Mouse (Mus musculus) left cerebral cortex, postnatal 25 days (tissue): Measurements from ENCODE around the gene Lrtm1. TPM values are rescaled to one million over a fixed set of nuclear protein-coding genes. Genes with fewer than 3 reads are reported as not detected.

Experiments
- DNase-seq, 2 experiments: peaks; one replicate each; pipeline ENCODE4 v3.0.0; 2022; ENCODE audit warnings: low spot score in 2 of 2, mixed read lengths in 1 of 2
- intact Hi-C: fragments of 180-260 bp; cut with DNase I; formaldehyde crosslinking; loops from one replicate; pipeline ENCODE4 v1.15.1; 2025
- total RNA-seq, 2 experiments: library from RNA; stranded (reverse); gene quantifications; 2 replicates each; pipeline ENCODE4 v1.2.3; 2021

Gene Lrtm1
- total RNA-seq, 2 experiments from 2014 or later = not detected

DNA sequence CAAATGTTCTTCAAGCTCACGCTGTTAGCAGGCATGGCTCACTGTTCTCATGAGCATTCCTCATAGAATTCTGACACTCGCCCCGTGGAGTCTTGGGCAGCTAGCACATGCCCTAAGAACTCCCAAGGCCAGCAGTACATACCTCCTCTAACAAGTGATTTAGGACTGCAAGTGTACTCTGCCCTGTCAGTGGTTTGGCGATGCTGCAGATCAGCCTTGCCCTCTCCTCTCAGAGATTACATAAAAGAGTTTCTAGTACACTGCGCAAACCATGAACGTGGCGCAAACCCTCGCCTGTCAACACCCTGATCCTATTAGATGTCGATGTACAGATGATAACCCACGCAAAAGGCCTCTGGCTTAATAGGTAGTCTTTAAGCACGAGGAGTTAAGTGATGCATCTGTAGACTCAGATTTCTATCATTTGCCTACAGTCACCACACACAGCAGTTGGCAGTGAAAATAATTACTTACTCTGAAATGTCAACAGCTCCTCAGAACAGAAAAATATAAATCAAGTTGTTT, 11.9 kb downstream of the Lrtm1 start:
- DNase-seq = no peak

DNA sequence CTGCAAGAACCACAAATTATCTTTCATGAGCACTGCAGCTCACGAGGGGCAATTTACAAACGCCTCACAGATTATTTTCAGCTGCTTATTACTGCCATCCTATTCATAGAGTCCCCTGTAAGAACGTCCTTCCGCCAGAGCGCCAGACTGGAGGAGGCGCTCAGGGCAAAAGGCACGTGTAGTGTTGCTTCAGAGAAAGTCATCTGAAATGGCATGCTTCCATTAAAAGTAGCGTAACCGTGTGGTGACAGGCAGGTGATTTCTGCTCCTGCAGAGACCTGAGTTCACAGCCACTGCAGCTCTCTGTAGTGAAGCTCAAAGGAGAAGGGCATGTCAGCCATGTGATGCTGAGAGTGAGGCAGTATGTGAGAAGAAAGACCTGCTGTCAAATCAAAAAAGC, 12.5 kb downstream of the Lrtm1 start:
- DNase-seq = peak; percentile 9 to 20
- intact Hi-C loops = no loop called here

More for the DNA sequence above, 11.9 kb downstream of the Lrtm1 start:
- intact Hi-C loops = no loop called here

DNA sequence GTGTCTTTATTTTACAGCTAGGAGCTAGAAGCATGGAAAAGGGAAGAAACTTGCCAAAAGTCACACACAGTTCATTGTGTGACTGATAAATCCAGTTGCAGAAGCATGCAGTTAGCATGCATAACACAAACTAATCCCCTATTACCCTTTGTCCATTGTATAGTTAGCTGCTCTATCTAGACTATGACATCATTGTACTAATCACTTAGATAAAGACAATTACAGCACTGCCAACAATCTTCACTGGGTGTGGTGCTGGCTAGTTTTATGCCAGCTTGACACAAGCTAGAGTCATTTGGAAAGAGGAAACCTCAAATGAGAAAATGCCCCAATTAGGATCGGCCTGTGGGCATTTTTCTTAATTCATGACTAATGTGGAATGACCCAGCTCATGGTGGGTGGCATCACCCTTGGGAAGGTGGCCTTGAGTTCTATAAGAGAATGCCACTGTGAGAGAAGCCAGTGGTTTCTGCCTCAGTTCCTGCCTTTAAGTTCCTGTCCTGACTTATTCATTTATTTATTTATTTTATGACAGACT, 13.9 kb downstream of the Lrtm1 start:
- intact Hi-C loops = no loop called here
- DNase-seq = no peak

DNA sequence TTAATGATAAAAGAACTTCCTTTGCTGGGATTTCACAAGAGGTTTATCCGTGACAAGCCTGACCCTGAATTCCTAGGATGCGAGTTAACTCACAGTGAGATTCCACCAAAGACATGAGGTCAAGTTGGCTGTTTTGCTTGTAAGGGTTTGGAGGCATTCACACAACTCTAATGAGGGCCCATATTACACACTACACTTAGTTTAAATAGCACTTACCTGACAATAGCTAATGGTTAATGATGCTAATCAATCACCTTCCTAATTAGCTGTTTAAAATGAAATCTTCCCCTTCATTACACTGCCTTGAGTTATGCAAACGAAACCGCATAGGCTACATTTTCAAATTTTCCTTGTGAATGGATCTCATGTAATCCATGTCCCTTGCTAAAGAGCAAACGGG, 20.2 kb downstream of the Lrtm1 start:
- no peak for DNase-seq
- intact Hi-C loops = no loop called here

DNA sequence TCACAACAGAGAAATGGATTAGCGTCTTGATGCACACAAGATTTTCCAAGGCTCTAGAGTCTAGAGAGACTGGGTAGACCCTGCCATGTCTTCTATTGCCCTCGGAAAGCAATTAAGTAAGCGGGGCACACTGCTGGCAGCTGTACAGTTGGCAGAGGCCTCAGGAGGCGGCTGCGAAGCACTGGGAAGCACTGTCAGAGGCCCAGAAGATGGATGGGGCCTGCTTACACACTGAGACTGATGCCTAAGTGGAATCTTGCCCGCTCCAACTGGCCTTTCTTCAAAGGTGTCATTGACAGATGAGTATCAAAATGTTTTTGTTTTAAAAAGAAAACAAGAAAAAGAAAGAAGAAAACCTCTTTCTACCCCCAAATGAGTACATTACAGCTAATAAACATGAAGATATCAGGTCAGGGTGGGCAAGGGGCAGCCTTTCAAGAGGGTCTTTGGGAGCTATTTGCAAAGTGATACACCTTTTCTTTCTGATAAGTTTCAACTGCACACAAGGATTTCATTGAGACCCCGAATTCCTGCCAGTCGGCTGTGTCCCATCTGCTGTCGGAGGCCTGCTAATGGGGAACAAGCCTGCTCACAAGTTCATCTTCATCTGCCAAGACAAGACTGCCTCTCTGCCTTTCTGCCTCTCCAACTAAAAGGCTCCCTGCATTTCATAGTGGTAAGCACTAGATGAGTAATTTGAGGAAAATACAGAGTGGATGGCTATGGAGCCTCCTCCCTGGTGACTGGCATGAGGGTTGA, 22.8 kb downstream of the Lrtm1 start:
- DNase-seq = peak in 1 of 2 experiments; percentile 46
- intact Hi-C loops = no loop called here

DNA sequence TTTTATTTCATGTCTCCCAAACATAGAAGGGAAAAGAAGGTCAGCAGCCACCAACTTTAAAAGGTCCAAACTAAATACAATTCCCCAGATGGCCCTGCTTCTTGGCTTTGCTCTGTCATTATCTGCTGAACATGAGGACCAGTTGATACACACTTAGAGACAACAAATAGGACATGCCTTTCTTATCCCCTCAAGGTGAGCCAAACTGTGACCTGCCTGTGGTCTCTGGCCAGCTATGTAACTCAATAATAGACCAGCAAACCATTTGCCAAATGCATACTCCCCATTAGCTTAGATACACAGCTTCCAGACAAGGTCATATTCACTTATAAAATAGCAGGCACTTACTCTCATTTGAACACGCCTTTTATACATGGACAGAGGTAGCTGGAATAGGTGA, 23.5 kb downstream of the Lrtm1 start:
- intact Hi-C loops = no loop called here
- DNase-seq = no peak

DNA sequence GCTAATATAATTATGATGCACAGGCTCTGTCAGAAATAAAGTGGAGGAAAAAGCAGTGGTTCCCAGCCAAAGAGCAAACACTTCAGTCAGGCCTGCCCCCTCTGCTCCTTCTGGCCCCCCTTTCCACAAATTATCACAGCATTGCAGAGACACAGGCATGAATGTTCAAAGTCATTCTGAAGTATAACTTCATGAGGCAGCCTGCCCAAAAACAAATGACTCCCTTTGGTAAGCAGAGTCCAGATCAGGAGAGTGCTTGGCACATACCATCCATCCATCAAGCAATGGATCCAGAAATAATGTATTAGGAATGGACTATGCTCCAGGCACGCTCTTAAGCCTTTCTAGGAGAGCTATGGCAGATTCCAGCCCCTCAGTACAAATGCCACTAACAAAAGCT, 24.3 kb downstream of the Lrtm1 start:
- intact Hi-C loops = no loop called here
- no peak for DNase-seq

DNA sequence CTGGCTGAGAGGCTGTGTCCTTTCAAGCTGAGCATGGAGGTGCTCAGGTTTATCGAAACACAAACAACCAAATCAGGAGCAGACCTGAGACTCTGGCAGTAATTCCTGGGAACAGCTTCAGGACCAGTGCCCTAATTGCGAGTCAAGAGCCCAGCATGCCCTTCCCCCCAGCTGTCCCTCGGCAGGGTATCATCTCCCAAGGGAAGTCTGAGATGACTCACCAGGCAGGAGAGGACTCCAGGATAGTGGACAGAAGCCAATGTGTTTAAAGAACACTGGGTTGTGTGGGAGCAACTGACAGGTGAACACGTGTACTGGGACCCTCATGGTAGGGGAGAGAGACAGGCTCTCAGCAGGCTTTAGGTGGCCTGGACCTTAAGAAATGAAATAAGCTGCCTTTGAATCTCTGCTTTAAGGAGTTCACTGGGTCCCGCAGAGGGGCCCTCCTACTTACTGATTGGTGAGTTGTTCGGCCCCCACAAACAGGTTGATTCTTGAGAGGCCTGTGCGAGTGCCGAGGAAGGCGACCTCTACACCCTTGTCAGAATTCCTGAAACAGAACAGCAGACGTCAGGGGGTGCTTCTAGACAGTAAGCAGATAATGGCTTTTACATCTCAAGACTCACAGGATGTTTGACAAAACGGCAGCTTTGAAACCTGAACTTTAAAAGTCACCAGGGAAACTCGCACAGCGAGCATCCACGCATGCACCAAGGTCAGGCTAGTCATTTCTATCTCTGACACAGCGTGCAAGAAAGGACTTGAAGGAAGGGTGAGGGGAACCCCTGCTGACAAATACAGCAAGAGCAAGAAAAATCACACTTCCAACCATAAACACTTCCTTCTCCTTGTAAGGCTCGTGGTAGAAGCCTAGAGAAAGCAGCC, 34.2 kb downstream of the Lrtm1 start:
- intact Hi-C loops = no loop called here
- DNase-seq = no peak

DNA sequence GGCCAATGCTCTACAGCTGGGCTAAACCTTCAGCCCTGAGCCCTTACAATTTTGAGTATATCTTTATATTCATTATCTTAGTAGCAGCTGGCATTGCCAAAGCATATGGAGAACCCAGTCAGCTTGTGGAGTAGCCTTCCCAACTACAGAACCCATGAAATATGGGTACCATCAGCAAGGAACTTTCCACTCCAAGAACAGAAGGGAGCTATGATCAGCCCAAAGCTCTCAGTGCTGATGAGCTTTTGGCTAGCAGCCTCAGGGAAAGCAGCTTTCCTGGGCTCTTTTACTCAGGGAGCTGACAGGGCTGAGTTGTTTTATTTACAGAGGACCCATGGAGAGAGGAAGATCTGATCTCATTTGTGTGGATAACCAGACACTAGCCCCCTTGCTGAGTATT, 42.7 kb downstream of the Lrtm1 start:
- intact Hi-C loops = no loop called here

DNA sequence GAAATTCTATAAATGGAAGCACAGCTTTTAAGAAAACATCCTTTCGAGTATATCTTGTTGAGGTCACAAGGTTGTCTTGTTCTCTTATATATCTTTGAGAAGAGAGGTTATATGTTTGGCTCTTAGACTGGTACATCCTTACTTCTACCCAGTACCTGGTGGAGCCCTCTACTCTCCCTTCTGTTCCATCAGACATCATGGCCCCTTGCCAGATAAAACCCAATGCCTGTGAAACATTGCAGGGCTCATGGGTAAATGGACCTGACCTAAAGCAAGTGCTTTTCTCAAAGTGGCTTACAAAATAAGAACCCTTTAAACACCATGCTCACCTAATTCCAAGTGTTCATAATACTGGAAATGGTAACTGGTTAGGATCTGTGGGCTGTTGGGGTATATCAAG, 43.5 kb downstream of the Lrtm1 start:
- intact Hi-C loops = no loop called here
- DNase-seq = no peak

More for the DNA sequence above, 42.7 kb downstream of the Lrtm1 start:
- no peak for DNase-seq

DNA sequence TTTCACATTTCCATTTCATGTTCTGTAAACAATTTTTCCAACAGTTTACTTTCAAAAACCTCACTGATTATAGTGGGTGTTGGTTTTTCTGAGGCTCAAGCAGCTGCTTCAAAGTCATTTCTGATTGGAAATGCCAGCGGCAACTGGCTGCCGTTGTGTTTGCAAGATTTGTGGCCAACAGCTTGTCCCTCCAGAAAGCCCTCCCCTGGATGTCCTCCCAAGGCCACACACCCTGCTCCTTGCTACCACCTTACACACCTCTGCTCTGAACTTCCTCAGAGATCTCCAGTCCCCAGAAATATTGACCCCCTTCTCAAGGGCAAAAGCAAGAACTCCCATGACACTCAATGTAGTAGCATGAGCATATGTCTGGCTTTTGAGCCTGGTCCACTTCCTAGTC, 44.7 kb downstream of the Lrtm1 start:
- intact Hi-C loops = no loop called here
- no peak for DNase-seq

DNA sequence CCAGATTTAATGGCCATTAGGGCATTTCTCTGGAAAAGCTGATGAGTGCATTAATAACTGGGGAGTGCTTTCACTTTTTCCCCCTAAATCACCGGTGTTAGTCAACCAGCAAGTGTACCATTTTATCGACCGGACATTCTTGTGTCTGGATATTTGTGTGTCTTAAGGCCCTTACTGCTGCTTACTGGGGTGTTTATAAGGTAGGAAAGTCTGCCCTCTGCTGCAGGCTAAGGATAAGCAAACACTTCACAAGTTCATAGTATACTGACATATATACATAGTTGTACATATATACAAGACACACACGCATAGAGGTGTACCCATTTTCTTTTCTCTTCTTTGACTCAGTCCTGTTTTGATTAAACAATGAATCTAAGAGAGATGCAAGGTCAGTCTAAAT, 55.7 kb downstream of the Lrtm1 start:
- DNase-seq = no peak
- intact Hi-C loops = no loop called here

DNA sequence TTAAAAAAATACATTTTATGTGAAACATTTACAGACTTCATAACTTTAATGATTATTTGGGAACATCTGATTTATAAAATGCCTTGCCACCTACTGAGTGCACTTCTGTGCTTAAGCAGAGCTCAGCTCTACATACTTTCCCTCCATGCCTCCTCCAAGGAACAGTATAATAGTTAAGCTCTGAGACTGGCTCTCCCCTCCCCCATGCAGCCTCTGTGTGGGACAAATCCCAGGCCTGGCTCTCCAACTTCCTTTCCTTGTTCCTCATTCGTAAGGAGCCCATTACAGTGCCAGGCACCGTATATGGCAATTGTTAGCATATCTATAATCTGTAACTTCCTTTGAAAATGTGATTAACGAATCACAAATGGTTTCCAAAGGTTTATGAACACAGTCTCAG, 59.4 kb downstream of the Lrtm1 start:
- DNase-seq = no peak
- intact Hi-C loops = no loop called here

DNA sequence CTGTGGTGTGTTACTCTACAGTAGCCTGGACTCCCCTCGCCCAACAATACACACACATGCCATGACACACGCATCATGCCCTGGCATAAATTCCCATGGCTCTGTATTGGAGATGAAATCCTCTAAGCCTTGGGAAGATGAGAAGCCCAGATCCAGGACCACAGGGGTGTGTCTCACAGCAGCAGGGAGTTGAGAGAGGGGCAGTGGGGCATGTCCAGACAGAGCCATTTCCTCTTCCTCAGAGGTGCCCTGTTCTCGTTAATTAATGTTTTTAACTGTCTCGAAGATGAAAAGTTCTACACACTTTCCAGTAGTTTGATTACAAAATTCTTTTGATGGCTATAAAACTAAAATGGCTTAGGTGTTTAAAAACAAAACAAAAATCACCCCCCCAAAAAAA, 62.2 kb downstream of the Lrtm1 start:
- no peak for DNase-seq
- intact Hi-C loops = no loop called here

DNA sequence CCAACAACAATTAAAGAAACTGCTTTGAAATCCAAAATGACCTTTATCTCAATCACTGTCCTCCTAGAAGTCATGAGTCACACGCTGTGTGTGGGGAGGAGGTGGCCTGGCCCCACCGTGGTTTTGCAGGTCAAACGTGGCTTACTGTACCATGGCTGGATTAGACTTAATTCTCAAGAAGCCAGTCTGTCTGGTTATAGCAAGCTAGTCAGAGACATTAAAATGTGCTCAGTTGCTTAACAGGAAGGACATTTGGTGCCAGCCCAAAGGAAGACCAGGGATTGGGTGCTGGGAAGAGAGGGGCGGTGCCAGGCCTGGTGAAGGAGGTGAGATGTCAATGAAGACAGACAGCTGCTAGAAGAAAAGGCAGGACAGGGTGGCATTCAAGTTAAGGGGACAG, 62.6 kb downstream of the Lrtm1 start:
- intact Hi-C loops = no loop called here
- no peak for DNase-seq

DNA sequence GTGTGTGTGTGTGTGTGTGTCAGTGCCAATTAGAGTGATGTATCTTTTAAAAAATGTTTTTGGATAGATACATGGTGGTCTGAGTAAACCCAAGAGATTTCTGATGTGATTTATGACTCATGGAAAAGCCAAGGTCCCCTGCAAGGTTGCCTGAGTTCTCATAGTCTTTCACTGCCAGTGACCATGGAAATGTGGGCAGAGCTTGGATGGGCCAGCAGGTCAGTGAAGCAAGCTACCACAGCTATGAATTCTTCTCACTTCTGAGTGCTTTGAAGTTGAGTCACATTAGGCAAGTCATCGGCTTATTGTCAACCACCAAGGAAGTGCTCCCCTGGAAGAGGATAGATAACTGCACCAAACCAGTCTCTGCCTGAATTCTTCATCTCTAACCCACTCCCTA, 64.2 kb downstream of the Lrtm1 start:
- no peak for DNase-seq

More for the DNA sequence above, 64.2 kb downstream of the Lrtm1 start:
- intact Hi-C loops = no loop called here
